Mouse (Mus musculus): ENCODE measurements around the gene Zkscan1. TPM values are rescaled to one million over a fixed set of nuclear protein-coding genes. Genes with fewer than 3 reads are reported as not detected.

Zkscan1 gene
- polyA plus RNA-seq, 1 experiment from 2014 or later, result 31.2 TPM

- Histone ChIP-seq H3K4me1 (replicated peaks; ENCODE audit: control insufficient read depth, insufficient read depth, low read length) (peaks cover 10% of the 10 kb centered on the region), H3K27me3 (ENCODE audit: control insufficient read depth, insufficient read depth, low read length) (no peaks in the 10 kb centered on the region), H3K36me3 (replicated peaks; ENCODE audit: control insufficient read depth, insufficient read depth) (peaks cover 27% of the 10 kb centered on the region), H3K4me3 (replicated peaks; ENCODE audit: low read length) (peak overlapping the region; percentile 74), H3K9ac (peak overlapping the region; percentile 98), H3K9me3 (ENCODE audit: control insufficient read depth, low read length) (no peaks in the 10 kb centered on the region), H3K4me2 (replicated peaks) (peak overlapping the region; percentile 89), H3K27ac (peak overlapping the region; percentile 97; the same call in 1 of the 2 replicates)
- DNase-seq (ENCODE audit: low spot score), result no peak
- 89% methylated on average over 3 of the region's 3 CpGs for WGBS
- ATAC-seq (ENCODE audit: low FRiP score), result no peak
Observed at GRCm38 (mm10) chr5:138154390-138154789, 69.5 kb downstream of the Zkscan1 start.

- H3K4me2 ChIP-seq (replicated peaks), result peak within 1 kb of the TSS; percentile 89
- H3K9ac ChIP-seq, result peak within 1 kb of the TSS; percentile 98
- H3K27ac ChIP-seq, result peak within 1 kb of the TSS; percentile 97
- H3K4me3 ChIP-seq (replicated peaks; ENCODE audit: low read length), result peak within 1 kb of the TSS; percentile 74
- under 1% methylated on average over 31 of the region's 31 CpGs for WGBS
- peaks cover 10% of the 10 kb centered on the region for H3K4me1 ChIP-seq (replicated peaks; ENCODE audit: control insufficient read depth, insufficient read depth, low read length)
- DNase-seq (ENCODE audit: low spot score) (peak; percentile 95), ATAC-seq (ENCODE audit: low FRiP score) (peak; percentile 96)
- H3K36me3 ChIP-seq (replicated peaks; ENCODE audit: control insufficient read depth, insufficient read depth), result peaks cover 23% of the 10 kb centered on the region
- no peaks in the 10 kb centered on the region for H3K27me3 ChIP-seq (ENCODE audit: control insufficient read depth, insufficient read depth, low read length)
- no peaks in the 10 kb centered on the region for H3K9me3 ChIP-seq (ENCODE audit: control insufficient read depth, low read length)
Observed at GRCm38 (mm10) chr5:138155443-138155976, 70.6 kb downstream of the Zkscan1 start, which contains the start of gene Zfp113. Gene Zfp113, minus strand, starts transcription at chr5:138155744.

Other genes with a start within 250 kb of the Zkscan1 start
- gene Pilra, start 248.8 kb upstream of the Zkscan1 start, polyA plus RNA-seq (2014; fragmentation: Nextera tagmentation; extraction: Ambion mirVana), result 0.40 and 0.62 TPM in 2 replicates
- not detected in 2 replicates for gene Pilrb1, start 227.0 kb upstream of the Zkscan1 start, polyA plus RNA-seq (2014; fragmentation: Nextera tagmentation; extraction: Ambion mirVana)
- gene Pilrb2, start 213.3 kb upstream of the Zkscan1 start, polyA plus RNA-seq (2014; fragmentation: Nextera tagmentation; extraction: Ambion mirVana), result not detected in 2 replicates
- gene Cyp3a13, start 163.5 kb upstream of the Zkscan1 start, polyA plus RNA-seq (2014; fragmentation: Nextera tagmentation; extraction: Ambion mirVana), result not detected in 2 replicates
- gene Gjc3, start 122.0 kb upstream of the Zkscan1 start, polyA plus RNA-seq (2014; fragmentation: Nextera tagmentation; extraction: Ambion mirVana), result 0.80 and 1.2 TPM in 2 replicates
- gene Azgp1, start 103.6 kb upstream of the Zkscan1 start, polyA plus RNA-seq (2014; fragmentation: Nextera tagmentation; extraction: Ambion mirVana), result not detected in 2 replicates
- not detected in 2 replicates for gene Smok3a, start 63.8 kb upstream of the Zkscan1 start, polyA plus RNA-seq (2014; fragmentation: Nextera tagmentation; extraction: Ambion mirVana)
- gene Smok3b, start 63.7 kb upstream of the Zkscan1 start, polyA plus RNA-seq (2014; fragmentation: Nextera tagmentation; extraction: Ambion mirVana), result not detected in 2 replicates
- gene Smok3c, start 31.9 kb upstream of the Zkscan1 start, polyA plus RNA-seq (2014; fragmentation: Nextera tagmentation; extraction: Ambion mirVana), result not detected in 2 replicates
- 84.0 and 88.2 TPM in 2 replicates for gene Zscan21, start 31.8 kb downstream of the Zkscan1 start, polyA plus RNA-seq (2014; fragmentation: Nextera tagmentation; extraction: Ambion mirVana)
- 17.9 and 21.4 TPM in 2 replicates for gene Zfp113, start 70.7 kb downstream of the Zkscan1 start, polyA plus RNA-seq (2014; fragmentation: Nextera tagmentation; extraction: Ambion mirVana)
- gene Cops6, start 76.0 kb downstream of the Zkscan1 start, polyA plus RNA-seq (2014; fragmentation: Nextera tagmentation; extraction: Ambion mirVana), result 239 and 253 TPM in 2 replicates
- 15.2 and 15.5 TPM in 2 replicates for gene Ap4m1, start 86.9 kb downstream of the Zkscan1 start, polyA plus RNA-seq (2014; fragmentation: Nextera tagmentation; extraction: Ambion mirVana)
- 71.6 and 78.1 TPM in 2 replicates for gene Mcm7, start 87.3 kb downstream of the Zkscan1 start, polyA plus RNA-seq (2014; fragmentation: Nextera tagmentation; extraction: Ambion mirVana)
- 67.1 and 72.8 TPM in 2 replicates for gene Taf6, start 102.4 kb downstream of the Zkscan1 start, polyA plus RNA-seq (2014; fragmentation: Nextera tagmentation; extraction: Ambion mirVana)
- gene Cnpy4, start 102.4 kb downstream of the Zkscan1 start, polyA plus RNA-seq (2014; fragmentation: Nextera tagmentation; extraction: Ambion mirVana), result 29.5 and 31.5 TPM in 2 replicates
- gene Mblac1, start 109.2 kb downstream of the Zkscan1 start, polyA plus RNA-seq (2014; fragmentation: Nextera tagmentation; extraction: Ambion mirVana), result 12.5 and 13.6 TPM in 2 replicates
- 0.07 TPM in 1 of 2 replicates, not detected in the other for gene Nxpe5, start 140.8 kb downstream of the Zkscan1 start, polyA plus RNA-seq (2014; fragmentation: Nextera tagmentation; extraction: Ambion mirVana)
- gene Lamtor4, start 170.4 kb downstream of the Zkscan1 start, polyA plus RNA-seq (2014; fragmentation: Nextera tagmentation; extraction: Ambion mirVana), result 74.7 and 85.0 TPM in 2 replicates
- 19.5 and 19.7 TPM in 2 replicates for gene BC037034, start 178.9 kb downstream of the Zkscan1 start, polyA plus RNA-seq (2014; fragmentation: Nextera tagmentation; extraction: Ambion mirVana)
- 2.6 and 2.9 TPM in 2 replicates for gene Gal3st4, start 187.8 kb downstream of the Zkscan1 start, polyA plus RNA-seq (2014; fragmentation: Nextera tagmentation; extraction: Ambion mirVana)
- gene Gm43720, start 194.9 kb downstream of the Zkscan1 start, polyA plus RNA-seq (2014; fragmentation: Nextera tagmentation; extraction: Ambion mirVana), result 0.15 TPM in 1 of 2 replicates, not detected in the other
- gene Gpc2, start 194.9 kb downstream of the Zkscan1 start, polyA plus RNA-seq (2014; fragmentation: Nextera tagmentation; extraction: Ambion mirVana), result 23.9 and 24.2 TPM in 2 replicates
- gene Stag3, start 195.2 kb downstream of the Zkscan1 start, polyA plus RNA-seq (2014; fragmentation: Nextera tagmentation; extraction: Ambion mirVana), result 9.0 and 9.5 TPM in 2 replicates

Measured in hindbrain, embryonic 14.5 days (tissue).